Mouse (Mus musculus) limb, embryonic 14.5 days (tissue): ENCODE results near the gene Rbp1. TPM values are rescaled to one million over a fixed set of nuclear protein-coding genes. Genes with fewer than 3 reads are reported as not detected.

Experiments used
- ATAC-seq: fragments of 200-750 bp; cut with Nextera tagmentation; 2 replicates; pipeline ENCODE4 v1.8.0; 2017; ENCODE audit warnings: low read depth, moderate number of reproducible peaks, moderate TSS enrichment; ENCODE audit not compliant: low FRiP score
- DNase-seq: peaks from one replicate; pipeline ENCODE4 v3.0.0-alpha.2; 2015; ENCODE audit warnings: low spot score
- H3K27ac ChIP-seq: fragments of 300-500 bp; sonication (generic); replicated peaks from 2 replicates; pipeline ENCODE4 v1.5.1; 2014; ENCODE audit warnings: low read depth, mild to moderate bottlenecking, low read length, moderate library complexity, mixed read lengths
- H3K27me3 ChIP-seq: fragments of 300-500 bp; sonication (generic); 2 replicates; pipeline ENCODE4 v1.6.1; 2014; ENCODE audit warnings: low read length, mixed read lengths; ENCODE audit not compliant: control insufficient read depth, insufficient read depth
- H3K36me3 ChIP-seq: fragments of 300-500 bp; sonication (generic); 2 replicates; pipeline ENCODE4 v1.6.1; 2014; ENCODE audit warnings: mild to moderate bottlenecking, low read length, moderate library complexity, mixed read lengths; ENCODE audit not compliant: control insufficient read depth, insufficient read depth
- H3K4me1 ChIP-seq: fragments of 300-500 bp; sonication (generic); 2 replicates; pipeline ENCODE4 v1.6.1; 2014; ENCODE audit warnings: antibody characterized with exemption, low read length, mixed read lengths; ENCODE audit not compliant: control insufficient read depth, insufficient read depth
- H3K4me2 ChIP-seq: fragments of 300-500 bp; sonication (generic); replicated peaks from 2 replicates; pipeline ENCODE4 v1.6.1; 2014; ENCODE audit warnings: low read depth, mild to moderate bottlenecking, low read length, moderate library complexity; ENCODE audit not compliant: severe bottlenecking
- H3K4me3 ChIP-seq: fragments of 300-500 bp; sonication (generic); replicated peaks from 2 replicates; pipeline ENCODE4 v1.5.1; 2014; ENCODE audit warnings: low read length
- H3K9ac ChIP-seq: fragments of 300-500 bp; sonication (generic); 2 replicates; pipeline ENCODE4 v1.6.1; 2014; ENCODE audit warnings: mild to moderate bottlenecking, low read depth, low read length, moderate library complexity; ENCODE audit not compliant: severe bottlenecking
- H3K9me3 ChIP-seq: fragments of 300-500 bp; sonication (generic); 2 replicates; pipeline ENCODE4 v1.6.1; 2016; ENCODE audit warnings: low read length; ENCODE audit not compliant: control insufficient read depth
- POLR2A ChIP-seq: fragments of 200-500 bp; IDR thresholded peaks from 2 replicates; pipeline ENCODE4 v1.8.0; 2012; ENCODE audit warnings: inconsistent platforms, mild to moderate bottlenecking, moderate library complexity, borderline replicate concordance; ENCODE audit not compliant: insufficient read depth, insufficient read length; ENCODE audit errors: extremely low read depth
- WGBS: fragments of 180-500 bp; shearing (Covaris S2); extraction: QIAGEN DNeasy Blood & Tissue Kit; methylation state at CpG from one replicate; pipeline ENCODE4 v1.1.7; 2014; 5-methylcytosine and 5-hydroxymethylcytosine counted together
- polyA plus RNA-seq, 2 experiments: library from polyadenylated mRNA; depleted of rRNA in 1 of 2; stranded (reverse) in 1 of 2; unstranded in 1 of 2; fragments of >200 nt; fragmentation: Nextera tagmentation in 1 of 2; extraction: Ambion mirVana in 1 of 2; gene quantifications; 2 replicates each; pipeline versions ENCODE4 v1.2.1 to v1.2.3; 2012 to 2014

Rbp1 gene
- polyA plus RNA-seq, 2 experiments, result 47.5 to 49.9 TPM

DNA sequence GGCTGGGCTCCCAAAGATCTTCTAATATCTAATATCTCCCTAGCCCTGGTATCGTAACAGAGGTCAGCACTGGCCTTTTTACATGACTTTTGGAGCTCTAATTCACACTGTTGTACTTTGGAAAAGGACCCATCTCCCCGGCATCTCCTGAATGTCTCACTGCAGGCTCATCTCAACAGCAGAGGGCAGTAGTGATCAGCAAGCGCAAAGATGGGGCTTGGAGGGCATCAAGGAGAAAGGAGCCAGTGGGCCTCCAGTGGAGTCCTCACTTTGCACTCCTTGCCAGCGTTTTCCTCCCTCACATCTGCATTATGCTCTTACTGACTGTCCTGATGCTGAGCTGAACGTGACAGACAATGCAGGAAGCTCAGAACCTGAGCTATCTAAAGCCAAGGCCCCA, 19.9 kb downstream of the Rbp1 start:
- peaks cover 19% of the 10 kb centered on the region for H3K36me3 ChIP-seq
- H3K4me3 ChIP-seq, result no peak overlapping the region
- ATAC-seq, result no peak
- 68% methylated on average over 5 of the region's 5 CpGs for WGBS
- H3K27me3 ChIP-seq, result no peaks in the 10 kb centered on the region
- DNase-seq, result no peak
- no peaks in the 10 kb centered on the region for H3K9me3 ChIP-seq
- TF ChIP-seq POLR2A, result no peak
- no peak overlapping the region for H3K4me2 ChIP-seq
- no peak overlapping the region for H3K27ac ChIP-seq
- no peaks in the 10 kb centered on the region for H3K4me1 ChIP-seq
- no peak overlapping the region for H3K9ac ChIP-seq

DNA sequence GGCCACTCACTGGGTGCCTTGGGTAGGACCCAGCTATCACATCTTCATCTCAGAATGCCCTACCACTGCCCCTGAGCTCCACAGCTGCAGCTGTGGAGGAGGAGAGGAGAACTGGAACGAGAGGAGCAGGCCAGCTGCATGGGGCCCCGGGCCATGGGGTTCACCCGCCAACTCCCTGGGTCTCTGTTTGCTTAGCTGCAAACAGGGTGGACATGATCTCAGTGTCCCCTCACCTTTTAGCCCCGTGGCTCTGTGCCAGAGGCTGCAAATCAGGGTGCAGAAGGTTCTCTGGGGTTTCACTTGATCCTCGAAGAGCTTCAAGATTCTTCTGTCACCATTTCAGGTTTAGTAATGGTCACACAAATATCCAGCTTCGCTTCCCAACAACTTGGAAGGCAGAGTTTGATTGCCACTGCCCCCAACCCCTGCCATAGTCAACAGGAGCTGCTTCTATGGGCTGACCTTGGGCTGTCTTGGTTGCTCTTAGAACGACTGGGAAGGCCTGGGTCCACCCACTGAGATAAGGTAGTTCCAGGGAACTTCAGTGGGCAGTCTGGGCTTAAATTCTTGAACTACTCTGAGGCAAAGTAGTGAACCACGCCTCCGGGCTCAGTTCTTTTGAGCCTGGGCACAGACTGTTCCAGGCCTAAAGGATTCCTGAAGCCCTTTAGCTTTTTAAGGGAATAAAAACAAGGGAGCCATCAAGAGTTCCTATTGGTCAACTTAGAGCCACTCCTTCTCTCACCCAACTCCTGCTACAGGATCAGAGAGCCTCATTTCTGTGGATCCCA, 22.8 kb downstream of the Rbp1 start:
- TF ChIP-seq POLR2A, result no peak
- H3K27me3 ChIP-seq, result no peaks in the 10 kb centered on the region
- no peak overlapping the region for H3K4me2 ChIP-seq
- no peaks in the 10 kb centered on the region for H3K4me1 ChIP-seq
- no peak for ATAC-seq
- H3K9me3 ChIP-seq, result no peaks in the 10 kb centered on the region
- 88% methylated on average over 9 of the region's 9 CpGs for WGBS
- peaks cover 19% of the 10 kb centered on the region for H3K36me3 ChIP-seq
- H3K9ac ChIP-seq, result no peak overlapping the region
- no peak for DNase-seq
- no peak overlapping the region for H3K27ac ChIP-seq
- no peak overlapping the region for H3K4me3 ChIP-seq

DNA sequence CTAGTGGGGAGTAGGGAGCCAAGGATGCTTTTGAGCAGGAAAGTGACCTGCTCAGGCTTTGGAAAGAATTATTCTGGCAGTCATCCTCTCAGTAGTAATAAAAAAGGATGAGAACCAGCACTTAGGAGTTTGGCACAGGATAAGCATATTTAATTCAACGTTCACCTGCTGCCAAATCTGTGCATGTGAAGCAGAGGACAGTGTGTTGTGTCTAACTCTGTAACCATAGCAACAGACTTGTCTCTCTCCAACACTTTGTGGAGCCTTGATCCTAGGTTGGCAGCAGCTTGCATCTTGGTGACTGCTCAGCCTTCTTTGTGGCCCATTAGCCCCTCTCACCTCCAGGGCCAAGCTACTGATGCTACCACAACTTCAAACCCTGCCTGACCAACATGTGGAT, 28.2 kb downstream of the Rbp1 start:
- Histone ChIP-seq H3K4me3 (no peak overlapping the region), H3K9me3 (no peaks in the 10 kb centered on the region), H3K4me1 (no peaks in the 10 kb centered on the region), H3K27me3 (no peaks in the 10 kb centered on the region), H3K9ac (no peak overlapping the region), H3K4me2 (no peak overlapping the region), H3K36me3 (peaks cover 4% of the 10 kb centered on the region; the same call in 1 of the 2 replicates), H3K27ac (no peak overlapping the region)
- 56% methylated on average over 1 of the region's 1 CpGs for WGBS
- ATAC-seq, result no peak
- peak; percentile 46 for DNase-seq
- TF ChIP-seq POLR2A, result no peak

DNA sequence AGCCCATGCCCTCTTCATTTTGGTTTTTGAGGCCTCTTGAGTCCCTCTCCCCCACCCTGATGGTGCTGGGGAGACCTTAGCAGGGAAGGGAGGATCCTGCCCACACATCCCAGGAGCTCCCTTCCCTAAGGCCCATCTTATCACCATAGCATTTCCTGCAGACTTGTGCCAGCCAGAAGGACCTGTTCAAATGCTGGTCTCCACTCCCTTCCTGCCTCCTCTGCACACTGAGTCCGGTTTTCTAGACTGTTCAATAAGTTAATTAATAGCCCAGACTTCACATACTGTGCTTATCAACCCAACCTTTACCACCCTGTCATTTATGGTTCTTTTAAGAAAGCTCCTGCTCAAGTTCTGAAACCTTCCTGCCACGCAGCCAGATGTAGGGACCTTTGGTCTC, 43.9 kb downstream of the Rbp1 start:
- Histone ChIP-seq H3K9ac (no peak overlapping the region), H3K27ac (no peak overlapping the region), H3K4me1 (no peaks in the 10 kb centered on the region), H3K36me3 (no peaks in the 10 kb centered on the region), H3K4me2 (no peak overlapping the region), H3K27me3 (no peaks in the 10 kb centered on the region), H3K4me3 (no peak overlapping the region), H3K9me3 (no peaks in the 10 kb centered on the region)
- no peak for DNase-seq
- no peak for TF ChIP-seq POLR2A
- WGBS, result 60% methylated on average over 2 of the region's 2 CpGs
- ATAC-seq, result no peak

DNA sequence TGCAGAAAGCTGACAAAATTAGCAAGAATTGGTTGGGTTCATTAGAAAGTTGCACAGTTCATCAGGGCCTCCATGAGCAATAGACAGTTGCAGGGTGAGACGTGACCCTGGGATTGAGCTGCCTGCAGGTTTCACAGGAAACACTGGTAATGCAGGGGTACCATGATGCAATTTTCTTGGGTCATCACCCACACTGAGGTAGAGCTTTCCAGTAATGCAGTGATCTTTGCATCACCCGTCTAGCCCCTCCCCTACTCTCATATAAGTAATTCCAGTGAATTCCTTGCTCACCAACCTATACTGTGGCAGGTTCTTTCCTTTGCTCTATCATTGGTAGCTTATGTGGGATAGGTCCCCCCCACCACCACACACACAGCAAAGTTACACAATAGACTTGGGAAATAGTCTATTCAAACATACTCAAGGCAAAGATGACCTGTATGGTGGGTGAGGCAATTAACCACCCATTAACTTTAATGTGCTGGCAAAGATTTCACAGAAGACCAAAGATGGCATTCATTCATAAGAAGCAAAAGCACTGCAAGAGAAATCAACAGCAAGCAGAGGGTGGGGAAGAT, 57.5 kb downstream of the Rbp1 start:
- Histone ChIP-seq H3K4me2 (no peak overlapping the region), H3K4me1 (no peaks in the 10 kb centered on the region), H3K9me3 (no peaks in the 10 kb centered on the region), H3K9ac (no peak overlapping the region), H3K36me3 (no peaks in the 10 kb centered on the region), H3K27ac (no peak overlapping the region), H3K4me3 (no peak overlapping the region), H3K27me3 (no peaks in the 10 kb centered on the region)
- 79% methylated on average over 2 of the region's 2 CpGs for WGBS
- no peak for DNase-seq
- ATAC-seq, result no peak
- TF ChIP-seq POLR2A, result no peak
